Mouse (Mus musculus) spleen, adult 2 months (tissue): ENCODE data around the gene Zfp746.

Source experiments
- CTCF ChIP-seq: fragments of 200-500 bp; IDR thresholded peaks from 2 replicates; pipeline ENCODE4 v1.5.1; 2011; ENCODE audit warnings: mild to moderate bottlenecking, inconsistent platforms; ENCODE audit not compliant: insufficient read depth, insufficient read length, insufficient replicate concordance; ENCODE audit errors: extremely low read depth
- POLR2A ChIP-seq: fragments of 200-500 bp; IDR thresholded peaks from 2 replicates; pipeline ENCODE4 v1.6.1; 2011; ENCODE audit warnings: low read depth, low read length, inconsistent platforms

- no peak for TF ChIP-seq CTCF
- TF ChIP-seq POLR2A, result no peak
These were observed 63.7 kb downstream of the Zfp746 start for GRCm38 (mm10) chr6:48022672-48023071.
